Mouse (Mus musculus): ENCODE measurements around the gene Rad17.

The Rad17 gene

GRCm38 (mm10) chr13:100612903-100613302, 37.9 kb downstream of the Rad17 start:
- DNase-seq (ENCODE audit: low spot score) = no peak

- DNase-seq (ENCODE audit: low spot score) = no peak
Measured at GRCm38 (mm10) chr13:100612251-100612650, 38.6 kb downstream of the Rad17 start.

- DNase-seq (ENCODE audit: low spot score) = no peak
Measured at GRCm38 (mm10) chr13:100611266-100611665, 39.6 kb downstream of the Rad17 start.

- no peak for DNase-seq (ENCODE audit: low spot score)
Measured at GRCm38 (mm10) chr13:100607756-100608155, 43.1 kb downstream of the Rad17 start.

- no peak for DNase-seq (ENCODE audit: low spot score)
Measured at GRCm38 (mm10) chr13:100605845-100606244, 45.0 kb downstream of the Rad17 start.

GRCm38 (mm10) chr13:100603738-100604095, 47.1 kb downstream of the Rad17 start:
- DNase-seq (ENCODE audit: low spot score) = no peak

GRCm38 (mm10) chr13:100603031-100603737, 47.7 kb downstream of the Rad17 start:
- DNase-seq (ENCODE audit: low spot score) = no peak

- no peak for DNase-seq (ENCODE audit: low spot score)
Measured at GRCm38 (mm10) chr13:100602239-100602902, 48.5 kb downstream of the Rad17 start.

- DNase-seq (ENCODE audit: low spot score) = no peak
Measured at GRCm38 (mm10) chr13:100601034-100601433, 49.8 kb downstream of the Rad17 start.

GRCm38 (mm10) chr13:100600317-100600716, 50.5 kb downstream of the Rad17 start:
- DNase-seq (ENCODE audit: low spot score) = no peak

GRCm38 (mm10) chr13:100597284-100597683, 53.6 kb downstream of the Rad17 start:
- DNase-seq (ENCODE audit: low spot score) = no peak

GRCm38 (mm10) chr13:100595552-100595885, 55.3 kb downstream of the Rad17 start:
- no peak for DNase-seq (ENCODE audit: low spot score)

GRCm38 (mm10) chr13:100594838-100595551, 55.9 kb downstream of the Rad17 start:
- DNase-seq (ENCODE audit: low spot score) = no peak

GRCm38 (mm10) chr13:100594041-100594792, 56.6 kb downstream of the Rad17 start:
- DNase-seq (ENCODE audit: low spot score) = no peak

- no peak for DNase-seq (ENCODE audit: low spot score)
Measured at GRCm38 (mm10) chr13:100588646-100589045, 62.2 kb downstream of the Rad17 start.

- no peak for DNase-seq (ENCODE audit: low spot score)
Measured at GRCm38 (mm10) chr13:100582144-100582543, 68.7 kb downstream of the Rad17 start.

GRCm38 (mm10) chr13:100581701-100582100, 69.2 kb downstream of the Rad17 start:
- no peak for DNase-seq (ENCODE audit: low spot score)

GRCm38 (mm10) chr13:100579951-100580350, 70.9 kb downstream of the Rad17 start:
- DNase-seq (ENCODE audit: low spot score) = no peak

GRCm38 (mm10) chr13:100579220-100579619, 71.6 kb downstream of the Rad17 start:
- DNase-seq (ENCODE audit: low spot score) = no peak

- no peak for DNase-seq (ENCODE audit: low spot score)
Measured at GRCm38 (mm10) chr13:100575950-100576349, 74.9 kb downstream of the Rad17 start.

GRCm38 (mm10) chr13:100570713-100571112, 80.1 kb downstream of the Rad17 start:
- no peak for DNase-seq (ENCODE audit: low spot score)

GRCm38 (mm10) chr13:100568359-100568758, 82.5 kb downstream of the Rad17 start:
- no peak for DNase-seq (ENCODE audit: low spot score)
